ENCODE assay signal across 23 mouse cellular contexts in the genomic region with DNA sequence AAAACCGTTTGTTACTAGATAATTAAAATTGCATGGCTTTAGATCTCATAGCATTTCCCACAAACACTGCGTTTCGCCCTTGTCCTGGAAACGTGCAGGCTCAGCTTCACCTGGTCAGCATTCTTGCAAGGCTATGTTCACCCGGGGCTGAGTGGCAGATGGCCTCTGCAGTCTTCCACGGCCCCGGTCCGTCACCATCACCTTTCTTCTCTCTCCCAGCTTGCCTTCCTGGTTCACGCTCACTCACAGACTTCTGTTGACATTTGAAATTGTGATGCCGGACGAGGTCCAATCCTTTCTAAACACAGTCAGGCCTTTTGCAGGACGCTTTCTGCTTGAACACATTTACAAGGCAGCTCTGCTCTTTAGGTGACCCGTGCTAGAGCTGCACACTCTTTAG.
DNase-seq lines count a peak whose midpoint lies in the region; ATAC-seq and TF ChIP-seq lines count a peak whose summit lies in the region.
"Had no signal": no experiment of that assay in that cellular context is flagged by ENCODE, and none has a peak within 500 bp of the region (broad histone marks: within the 10 kb centered on the region; RNA-seq: fewer than 3 reads in every experiment).

No protein-coding gene starts in this region.

- no peak overlapping the region for H3K4me2 ChIP-seq in hindbrain, postnatal 0 days (ENCODE audit: low read depth, low read length)
- no peak overlapping the region for H3K4me2 ChIP-seq in hindbrain, embryonic 13.5 days
- H3K4me2 ChIP-seq: embryonic facial prominence, embryonic 13.5 days; heart, embryonic 11.5 days; kidney, embryonic 15.5 days; limb, embryonic 15.5 days had no signal

- H3K27me3 ChIP-seq in hindbrain, postnatal 0 days (ENCODE audit: insufficient read depth, low read length) = no peaks in the 10 kb centered on the region
- H3K27me3 ChIP-seq in hindbrain, embryonic 13.5 days = no peaks in the 10 kb centered on the region
- H3K27me3 ChIP-seq: embryonic facial prominence, embryonic 13.5 days; kidney, embryonic 15.5 days; limb, embryonic 15.5 days had no signal

- no peak overlapping the region for H3K9ac ChIP-seq in hindbrain, postnatal 0 days (replicated peaks; ENCODE audit: low read length)
- no peak overlapping the region for H3K9ac ChIP-seq in hindbrain, embryonic 13.5 days
- H3K9ac ChIP-seq: embryonic facial prominence, embryonic 13.5 days; kidney, embryonic 15.5 days; limb, embryonic 15.5 days; liver, embryonic 14.5 days had no signal

- 79% methylated on average over 13 of the region's 13 CpGs for WGBS in hindbrain, postnatal 0 days
- WGBS in hindbrain, embryonic 13.5 days = 83% methylated on average over 13 of the region's 13 CpGs

- H3K36me3 ChIP-seq in hindbrain, postnatal 0 days (ENCODE audit: insufficient read depth, low read length) = no peaks in the 10 kb centered on the region
- H3K36me3 ChIP-seq in hindbrain, embryonic 13.5 days = no peaks in the 10 kb centered on the region
- H3K36me3 ChIP-seq: embryonic facial prominence, embryonic 13.5 days; hindbrain, embryonic 10.5 days; kidney, embryonic 15.5 days; limb, embryonic 15.5 days had no signal

- no peak overlapping the region for H3K4me3 ChIP-seq in hindbrain, postnatal 0 days (ENCODE audit: low read length)
- no peak overlapping the region for H3K4me3 ChIP-seq in hindbrain, embryonic 13.5 days
- H3K4me3 ChIP-seq: embryonic facial prominence, embryonic 13.5 days; gastrocnemius, adult 2 months; hindbrain, embryonic 10.5 days; kidney, embryonic 15.5 days; limb, embryonic 15.5 days had no signal

- ATAC-seq in hindbrain, postnatal 0 days = no peak
- no peak for ATAC-seq in hindbrain, embryonic 13.5 days (ENCODE audit: low FRiP score)
- ATAC-seq in erythroblast, adult 5-6 weeks (replicated peaks; ENCODE audit: low FRiP score, poor library complexity, severe bottlenecking) = no peak
- ATAC-seq: CD4-positive, CD25-positive, alpha-beta regulatory T cell, adult 4 months; forebrain, embryonic 14.5 days; intestine, postnatal 0 days had no signal

- H3K27ac ChIP-seq in hindbrain, postnatal 0 days = no peak overlapping the region
- no peak overlapping the region for H3K27ac ChIP-seq in hindbrain, embryonic 13.5 days
- H3K27ac ChIP-seq: embryonic facial prominence, embryonic 13.5 days; gastrocnemius, adult 2 months; hindbrain, embryonic 10.5 days; kidney, embryonic 15.5 days; limb, embryonic 15.5 days; liver, embryonic 14.5 days had no signal

- H3K4me1 ChIP-seq in hindbrain, postnatal 0 days (ENCODE audit: insufficient read depth, low read length) = no peaks in the 10 kb centered on the region; the same call in 1 of the 2 replicates
- H3K4me1 ChIP-seq in hindbrain, embryonic 13.5 days (replicated peaks) = no peaks in the 10 kb centered on the region
- H3K4me1 ChIP-seq: embryonic facial prominence, embryonic 13.5 days; kidney, embryonic 15.5 days; limb, embryonic 15.5 days had no signal

- H3K9me3 ChIP-seq in hindbrain, postnatal 0 days (ENCODE audit: low read length) = no peaks in the 10 kb centered on the region
- H3K9me3 ChIP-seq in hindbrain, embryonic 13.5 days = no peaks in the 10 kb centered on the region
- H3K9me3 ChIP-seq: embryonic facial prominence, embryonic 13.5 days; hindbrain, embryonic 10.5 days; kidney, embryonic 15.5 days; limb, embryonic 15.5 days had no signal

- peak; percentile 2 for DNase-seq in hindbrain, postnatal 0 days (ENCODE audit: low spot score)
- peak; percentile 82 for DNase-seq in brain, adult 2 months (ENCODE audit: low read depth, low spot score)
- DNase-seq in cerebellum, adult 8-10 months = peak; percentile 53
- DNase-seq in cerebellum, postnatal 36 days = peak; percentile 60 to 66
- no peak for DNase-seq in thymus, postnatal 4 days
- no peak for DNase-seq in right cerebral cortex, postnatal 25 days
- DNase-seq: adrenal gland, adult 2 months; gastrocnemius, adult 2 months; kidney, postnatal 4 days; midbrain, embryonic 14.5 days; right cerebral cortex, postnatal 14 days; spleen, adult 18-20 months had no signal

- no peak for TF ChIP-seq CTCF in hindbrain, postnatal 0 days (IDR thresholded peaks at IDR 0.05; ENCODE audit: low read depth)

Comparison
In these comparisons a context has a peak if more than half of its experiments do, and no peak if none do; other contexts are left out.
1. DNase-seq: peak in hindbrain, postnatal 0 days (single experiment), brain, adult 2 months (single experiment), cerebellum, adult 8-10 months (single experiment) and cerebellum, postnatal 36 days (2 of 2); none in thymus, postnatal 4 days (single experiment) and right cerebral cortex, postnatal 25 days (single experiment).